Mouse (Mus musculus) heart, postnatal 0 days (tissue): ENCODE data around the gene Il2rb. TPM values are rescaled to one million over a fixed set of nuclear protein-coding genes. Genes with fewer than 3 reads are reported as not detected.
A peak's percentile ranks its signal among the peaks of the same experiment; 100 is the strongest.

Source experiments
- ATAC-seq: fragments of 200-750 bp; cut with Nextera tagmentation; 2 replicates; pipeline ENCODE4 v1.8.0; 2017; ENCODE audit warnings: low read depth, moderate number of reproducible peaks, moderate library complexity; ENCODE audit not compliant: insufficient read depth
- DNase-seq: peaks from one replicate; pipeline ENCODE4 v3.0.0-alpha.2; 2016; ENCODE audit warnings: low spot score
- H3K27ac ChIP-seq: fragments of 300-500 bp; sonication (generic); 2 replicates; pipeline ENCODE4 v1.5.1; 2014; ENCODE audit warnings: low read depth, mild to moderate bottlenecking
- H3K27me3 ChIP-seq: fragments of 300-500 bp; sonication (generic); 2 replicates; pipeline ENCODE4 v1.6.1; 2014; ENCODE audit warnings: low read length, mixed read lengths; ENCODE audit not compliant: control insufficient read depth, insufficient read depth
- H3K36me3 ChIP-seq: fragments of 300-500 bp; sonication (generic); replicated peaks from 2 replicates; pipeline ENCODE4 v1.6.1; 2014; ENCODE audit warnings: low read length, mixed read lengths; ENCODE audit not compliant: control insufficient read depth, insufficient read depth
- H3K4me1 ChIP-seq: fragments of 300-500 bp; sonication (generic); 2 replicates; pipeline ENCODE4 v1.6.1; 2014; ENCODE audit warnings: antibody characterized with exemption; ENCODE audit not compliant: control insufficient read depth, insufficient read depth
- H3K4me2 ChIP-seq: fragments of 300-500 bp; sonication (generic); 2 replicates; pipeline ENCODE4 v1.6.1; 2014; ENCODE audit warnings: low read depth, mild to moderate bottlenecking, low read length, moderate library complexity
- H3K4me3 ChIP-seq: fragments of 300-500 bp; sonication (generic); 2 replicates; pipeline ENCODE4 v1.5.1; 2014; ENCODE audit warnings: low read depth, low read length
- H3K9ac ChIP-seq: fragments of 300-500 bp; sonication (generic); replicated peaks from 2 replicates; pipeline ENCODE4 v1.6.1; 2014; ENCODE audit warnings: low read depth, low read length, mixed read lengths
- H3K9me3 ChIP-seq: fragments of 300-500 bp; sonication (generic); replicated peaks from 2 replicates; pipeline ENCODE4 v1.6.1; 2016; ENCODE audit warnings: low read length; ENCODE audit not compliant: control insufficient read depth
- CTCF ChIP-seq: IDR thresholded peaks from 2 replicates; pipeline ENCODE4 v1.5.1; 2016; ENCODE audit warnings: antibody characterized with exemption, control low read depth, low read depth
- EP300 ChIP-seq: IDR thresholded peaks from 2 replicates; pipeline ENCODE4 v1.6.1; 2016; ENCODE audit warnings: antibody characterized with exemption, low read depth
- WGBS: fragments of 180-500 bp; shearing (Covaris S2); extraction: QIAGEN DNeasy Blood & Tissue Kit; methylation state at CpG from one replicate; pipeline ENCODE4 v1.1.7; 2014; 5-methylcytosine and 5-hydroxymethylcytosine counted together
- polyA plus RNA-seq: library from polyadenylated mRNA; unstranded; fragments of >200 nt; fragmentation: Nextera tagmentation; extraction: Ambion mirVana; gene quantifications from 2 replicates; pipeline ENCODE4 v1.2.1, GENCODE M21; 2015
- total RNA-seq: library from RNA; depleted of rRNA; stranded (reverse); fragments of >200 nt; gene quantifications from 2 replicates; pipeline ENCODE4 v1.2.3, GENCODE M21; 2014; ENCODE audit warnings: low replicate concordance

Gene Il2rb
- total and polyA plus RNA-seq, 2 experiments from 2014 or later: 0.08 TPM; not detected in 1

- Histone ChIP-seq H3K9me3 (no peaks in the 10 kb centered on the region), H3K27me3 (no peaks in the 10 kb centered on the region), H3K9ac (peak overlapping the region; percentile 63), H3K4me2 (peak overlapping the region; percentile 75), H3K4me1 (peaks cover 36% of the 10 kb centered on the region), H3K4me3 (peak overlapping the region; percentile 54), H3K36me3 (peaks cover 17% of the 10 kb centered on the region), H3K27ac (peak overlapping the region; percentile 92)
- 31% methylated on average over 11 of the region's 11 CpGs for WGBS
- ATAC-seq: no peak
- DNase-seq: peak; percentile 62
- TF ChIP-seq EP300 (no peak), CTCF (no peak)
Observed at GRCm38 (mm10) chr15:78528726-78529411, 33.8 kb upstream of the Il2rb start.

GRCm38 (mm10) chr15:78527973-78528372, 32.9 kb upstream of the Il2rb start:
- Histone ChIP-seq H3K36me3 (peaks cover 17% of the 10 kb centered on the region), H3K9ac (no peak overlapping the region), H3K4me2 (peak overlapping the region; percentile 75), H3K27me3 (no peaks in the 10 kb centered on the region), H3K9me3 (no peaks in the 10 kb centered on the region), H3K4me1 (peaks cover 36% of the 10 kb centered on the region), H3K4me3 (no peak overlapping the region), H3K27ac (peak overlapping the region; percentile 92)
- no peak for ATAC-seq
- 59% methylated on average over 7 of the region's 7 CpGs for WGBS
- DNase-seq: peak; percentile 24
- TF ChIP-seq EP300 (no peak), CTCF (no peak)

GRCm38 (mm10) chr15:78524163-78524562, 29.1 kb upstream of the Il2rb start:
- ATAC-seq (no peak), DNase-seq (peak; percentile 16)
- Histone ChIP-seq H3K36me3 (peaks cover 17% of the 10 kb centered on the region), H3K4me2 (no peak overlapping the region), H3K9me3 (no peaks in the 10 kb centered on the region), H3K9ac (no peak overlapping the region), H3K4me1 (peaks cover 19% of the 10 kb centered on the region), H3K27me3 (no peaks in the 10 kb centered on the region), H3K27ac (no peak overlapping the region), H3K4me3 (no peak overlapping the region)
- no peak for TF ChIP-seq EP300
- TF ChIP-seq CTCF: no peak
- WGBS: 84% methylated on average over 5 of the region's 5 CpGs

- Histone ChIP-seq H3K36me3 (peaks cover 17% of the 10 kb centered on the region), H3K27ac (no peak overlapping the region), H3K4me2 (no peak overlapping the region), H3K4me1 (peaks cover 16% of the 10 kb centered on the region; the same call in 1 of the 2 replicates), H3K4me3 (no peak overlapping the region), H3K9ac (peak overlapping the region; percentile 23; the same call in 1 of the 2 replicates), H3K27me3 (no peaks in the 10 kb centered on the region), H3K9me3 (no peaks in the 10 kb centered on the region)
- WGBS: 80% methylated on average over 6 of the region's 6 CpGs
- DNase-seq: no peak
- TF ChIP-seq CTCF (no peak), EP300 (no peak)
- ATAC-seq: no peak
Observed at GRCm38 (mm10) chr15:78521892-78522291, 26.8 kb upstream of the Il2rb start.

GRCm38 (mm10) chr15:78521331-78521730, 26.3 kb upstream of the Il2rb start:
- no peak overlapping the region for H3K9ac ChIP-seq
- no peak overlapping the region for H3K4me2 ChIP-seq
- H3K27me3 ChIP-seq: no peaks in the 10 kb centered on the region
- TF ChIP-seq CTCF: no peak
- TF ChIP-seq EP300: no peak
- no peak overlapping the region for H3K4me3 ChIP-seq
- no peak overlapping the region for H3K27ac ChIP-seq
- peaks cover 17% of the 10 kb centered on the region for H3K36me3 ChIP-seq
- H3K4me1 ChIP-seq: peaks cover 16% of the 10 kb centered on the region; the same call in 1 of the 2 replicates
- 70% methylated on average over 8 of the region's 8 CpGs for WGBS
- H3K9me3 ChIP-seq: no peaks in the 10 kb centered on the region
- no peak for DNase-seq
- no peak for ATAC-seq
